Mouse (Mus musculus): Measurements from ENCODE around the gene H2al2b. TPM values are rescaled to one million over a fixed set of nuclear protein-coding genes. Genes with fewer than 3 reads are reported as not detected.

The H2al2b gene
- polyA plus RNA-seq (2021; fragmentation: Nextera tagmentation), result not detected in 2 replicates
- long read RNA-seq, experiment 1, result 0 reads
- long read RNA-seq, experiment 2, result 0 reads

DNA sequence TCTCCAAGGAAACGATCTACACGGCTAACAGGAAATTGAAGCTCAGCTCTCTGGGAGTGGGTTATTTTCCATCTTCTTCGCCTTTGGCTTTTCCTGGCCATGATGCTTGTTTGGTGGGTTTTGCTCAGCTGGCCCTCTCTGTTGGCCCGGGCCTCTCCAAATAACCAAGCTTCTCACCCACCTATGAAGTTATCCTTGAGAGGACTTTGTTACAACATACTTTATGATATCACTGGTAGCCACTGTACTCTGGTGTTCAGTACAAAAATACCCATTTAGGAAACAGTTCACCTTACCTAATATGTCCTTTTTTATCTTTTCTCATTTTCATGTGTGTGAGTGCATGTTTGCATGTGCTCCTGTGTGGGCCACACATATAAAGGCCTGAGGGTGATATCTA, at the start of gene H2al2b:
Gene H2al2b (minus strand): TSS at position 101 of the 400 bp plus-strand sequence.

Other genes with a start within 250 kb of the H2al2b start
- not detected in 2 replicates for gene H2al2c, start 121.6 kb downstream of the H2al2b start, polyA plus RNA-seq (2021; fragmentation: Nextera tagmentation)
- gene Sry, start 57.0 kb downstream of the H2al2b start, polyA plus RNA-seq (2021; fragmentation: Nextera tagmentation), result not detected in 2 replicates
- not detected in 2 replicates for gene Gm4064, start 75.5 kb upstream of the H2al2b start, polyA plus RNA-seq (2021; fragmentation: Nextera tagmentation)
- gene Rbmy, start 110.0 kb upstream of the H2al2b start, polyA plus RNA-seq (2021; fragmentation: Nextera tagmentation), result not detected in 2 replicates
- not detected in 2 replicates for gene Gm10256, start 110.0 kb upstream of the H2al2b start, polyA plus RNA-seq (2021; fragmentation: Nextera tagmentation)
- gene Gm10352, start 180.3 kb upstream of the H2al2b start, polyA plus RNA-seq (2021; fragmentation: Nextera tagmentation), result not detected in 2 replicates
- gene Gm29289, start 211.9 kb upstream of the H2al2b start, polyA plus RNA-seq (2021; fragmentation: Nextera tagmentation), result not detected in 2 replicates